9 mouse cellular contexts compared by ENCODE assay signal in the genomic region with DNA sequence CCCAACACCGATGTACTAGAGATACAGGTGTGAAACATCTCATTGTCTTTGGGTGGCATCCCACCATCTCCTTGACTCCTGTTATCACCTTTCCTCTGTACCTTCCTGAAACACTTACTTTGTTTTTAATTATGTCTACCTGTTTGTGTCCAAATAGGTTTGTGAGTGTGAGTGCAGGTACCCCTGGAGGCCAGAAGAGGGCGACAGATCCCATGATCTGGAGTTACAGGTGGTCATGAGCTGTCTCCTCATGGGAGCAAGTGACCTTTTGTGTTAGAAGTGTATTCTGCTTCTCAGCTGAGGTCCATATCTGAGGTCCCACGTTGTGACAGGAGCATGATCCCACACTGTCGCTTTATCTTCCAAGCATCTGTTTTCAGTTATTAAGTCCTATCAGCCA. TPM values are rescaled to one million over a fixed set of nuclear protein-coding genes. Genes with fewer than 3 reads are reported as not detected.
DNase-seq lines count a peak whose midpoint lies in the region; ATAC-seq and TF ChIP-seq lines count a peak whose summit lies in the region.
"Had no signal": no experiment of that assay in that cellular context is flagged by ENCODE, and none has a peak within 500 bp of the region (broad histone marks: within the 10 kb centered on the region; RNA-seq: fewer than 3 reads in every experiment).

No protein-coding gene starts in this region.

- no peak overlapping the region for H3K9ac ChIP-seq in intestine, postnatal 0 days (ENCODE audit: low read depth, low read length)
- H3K9ac ChIP-seq in intestine, embryonic 16.5 days (ENCODE audit: low read depth, low read length), result no peak overlapping the region

- TF ChIP-seq CTCF in intestine, postnatal 0 days (IDR thresholded peaks at IDR 0.05; ENCODE audit: low read depth), result peak; percentile 72

- 71% methylated on average over 4 of the region's 4 CpGs for WGBS in intestine, postnatal 0 days
- WGBS in intestine, embryonic 16.5 days, result 71% methylated on average over 4 of the region's 4 CpGs
- WGBS in embryonic facial prominence, embryonic 10.5 days, result 60% methylated on average over 4 of the region's 4 CpGs

- H3K4me1 ChIP-seq in intestine, postnatal 0 days (replicated peaks; ENCODE audit: control insufficient read depth, insufficient read depth, low read length), result no peaks in the 10 kb centered on the region
- no peaks in the 10 kb centered on the region for H3K4me1 ChIP-seq in intestine, embryonic 16.5 days (ENCODE audit: control insufficient read depth, insufficient read depth, low read length)
- no peaks in the 10 kb centered on the region for H3K4me1 ChIP-seq in embryonic facial prominence, embryonic 10.5 days

- no peak overlapping the region for H3K4me3 ChIP-seq in intestine, postnatal 0 days (ENCODE audit: low read depth, low read length)
- H3K4me3 ChIP-seq in intestine, embryonic 16.5 days (ENCODE audit: low read length), result no peak overlapping the region
- H3K4me3 ChIP-seq in embryonic facial prominence, embryonic 10.5 days, result no peak overlapping the region

- H3K4me2 ChIP-seq in intestine, postnatal 0 days (replicated peaks; ENCODE audit: low read depth), result no peak overlapping the region
- H3K4me2 ChIP-seq in intestine, embryonic 16.5 days (ENCODE audit: low read depth, low read length), result no peak overlapping the region

- DNase-seq in 416B (ENCODE audit: low read depth) (peak; percentile 31), NIH3T3 (ENCODE audit: low read depth) (peak; percentile 9)
- DNase-seq in embryonic facial prominence, embryonic 10.5 days (ENCODE audit: low spot score), result peak; percentile 20
- no peak for DNase-seq in spleen, adult 12 weeks (ENCODE audit: low spot score)
- DNase-seq in gastrocnemius, postnatal 10 days, result no peak
- DNase-seq in ovary, postnatal 10 days (ENCODE audit: low spot score), result no peak

- ATAC-seq in intestine, postnatal 0 days, result no peak
- no peak for ATAC-seq in intestine, embryonic 16.5 days
- ATAC-seq: forebrain, embryonic 16.5 days had no signal

- no peaks in the 10 kb centered on the region for H3K36me3 ChIP-seq in intestine, postnatal 0 days (ENCODE audit: control insufficient read depth, insufficient read depth)
- no peaks in the 10 kb centered on the region for H3K36me3 ChIP-seq in intestine, embryonic 16.5 days (ENCODE audit: control insufficient read depth, insufficient read depth, low read length)
- no peaks in the 10 kb centered on the region for H3K36me3 ChIP-seq in embryonic facial prominence, embryonic 10.5 days (replicated peaks)

- H3K27ac ChIP-seq in intestine, postnatal 0 days (ENCODE audit: low read depth, low read length), result no peak overlapping the region
- H3K27ac ChIP-seq in intestine, embryonic 16.5 days (ENCODE audit: low read length), result no peak overlapping the region
- no peak overlapping the region for H3K27ac ChIP-seq in embryonic facial prominence, embryonic 10.5 days (replicated peaks)

- H3K27me3 ChIP-seq in intestine, postnatal 0 days (replicated peaks; ENCODE audit: control insufficient read depth, insufficient read depth, low read length), result no peaks in the 10 kb centered on the region
- H3K27me3 ChIP-seq in intestine, embryonic 16.5 days (replicated peaks; ENCODE audit: control insufficient read depth, insufficient read depth, low read length), result no peaks in the 10 kb centered on the region
- no peaks in the 10 kb centered on the region for H3K27me3 ChIP-seq in embryonic facial prominence, embryonic 10.5 days (replicated peaks; ENCODE audit: low read depth, poor library complexity, severe bottlenecking)

- no peaks in the 10 kb centered on the region for H3K9me3 ChIP-seq in intestine, postnatal 0 days (ENCODE audit: control insufficient read depth)
- no peaks in the 10 kb centered on the region for H3K9me3 ChIP-seq in intestine, embryonic 16.5 days (ENCODE audit: control insufficient read depth, low read length)
- H3K9me3 ChIP-seq in embryonic facial prominence, embryonic 10.5 days, result no peaks in the 10 kb centered on the region

RNA-seq across cellular contexts. Expression of a gene that starts 22.6 kb away (rescaled TPM):
- 0.55 and 0.80 TPM in 2 replicates for polyA plus RNA-seq in intestine, postnatal 0 days (2015; fragmentation: Nextera tagmentation; extraction: Ambion mirVana)
- polyA plus RNA-seq in intestine, embryonic 16.5 days (2015; fragmentation: Nextera tagmentation; extraction: Ambion mirVana), result 1.3 and 1.4 TPM in 2 replicates
- polyA plus RNA-seq in embryonic facial prominence, embryonic 10.5 days (2016; fragmentation: Nextera tagmentation; extraction: Ambion mirVana), result 2.1 and 2.7 TPM in 2 replicates
- under 1 TPM; 0.38 to 0.61 TPM for total RNA-seq in gastrocnemius, postnatal 10 days (2021)

Comparison
In these comparisons a context has a peak if more than half of its experiments do, and no peak if none do; other contexts are left out.
1. DNase-seq: peak in 416B (single experiment), NIH3T3 (single experiment) and embryonic facial prominence, embryonic 10.5 days (single experiment); none in spleen, adult 12 weeks (single experiment), gastrocnemius, postnatal 10 days (single experiment) and ovary, postnatal 10 days (single experiment).